Mouse (Mus musculus): Measurements from ENCODE around the gene Mgrn1.

The Mgrn1 gene

DNA sequence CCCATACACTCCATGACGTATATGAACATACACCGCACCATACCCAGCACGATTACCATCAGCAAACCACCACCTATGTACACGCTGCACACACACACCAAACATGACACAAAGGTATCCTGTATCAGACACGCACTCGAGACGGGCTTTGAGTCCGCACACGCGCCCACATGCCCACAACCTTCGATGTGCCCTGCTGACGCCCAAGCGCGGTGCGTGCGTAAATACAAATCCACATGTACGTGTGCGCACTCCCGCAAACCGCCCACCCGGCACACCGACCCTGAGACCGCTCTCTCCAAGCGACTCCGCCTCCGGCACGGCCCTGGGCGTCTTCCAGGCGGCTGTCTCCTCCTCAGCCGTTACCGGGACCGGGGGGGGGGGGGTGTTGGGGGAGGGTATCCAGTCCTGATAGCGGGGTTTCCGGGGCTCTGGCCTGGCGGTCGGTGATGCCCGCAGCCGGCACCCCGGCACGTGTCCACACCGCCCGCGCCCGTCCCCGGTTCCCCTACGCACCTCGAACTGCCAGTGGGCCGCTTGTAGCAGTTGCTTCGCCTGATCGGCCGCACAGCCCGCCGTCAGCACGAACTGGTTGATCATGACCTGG lies 6.8 kb upstream of the Mgrn1 start:
- DNase-seq = peak; percentile 75

DNA sequence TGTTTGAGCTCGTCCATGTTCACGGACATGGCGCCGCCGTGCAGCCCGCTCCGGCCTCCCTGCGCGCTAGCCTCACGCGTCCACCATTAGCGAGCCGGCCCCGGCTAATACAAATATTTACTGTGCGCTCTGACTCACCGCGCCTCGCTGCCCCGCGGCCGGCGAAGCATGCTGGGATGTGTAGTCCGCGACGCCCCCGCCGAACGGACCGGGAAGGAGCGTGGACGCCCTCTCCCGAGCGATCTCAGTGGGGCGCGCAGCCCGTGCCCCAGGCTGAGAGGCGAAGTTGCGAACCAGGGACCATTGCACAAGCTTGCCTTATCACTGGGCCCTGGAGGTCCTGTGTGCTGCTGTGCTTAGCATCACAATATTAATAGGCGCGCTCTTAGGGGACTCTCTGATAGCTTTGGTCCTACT lies 6.3 kb upstream of the Mgrn1 start:
- DNase-seq = peak; percentile 92

DNA sequence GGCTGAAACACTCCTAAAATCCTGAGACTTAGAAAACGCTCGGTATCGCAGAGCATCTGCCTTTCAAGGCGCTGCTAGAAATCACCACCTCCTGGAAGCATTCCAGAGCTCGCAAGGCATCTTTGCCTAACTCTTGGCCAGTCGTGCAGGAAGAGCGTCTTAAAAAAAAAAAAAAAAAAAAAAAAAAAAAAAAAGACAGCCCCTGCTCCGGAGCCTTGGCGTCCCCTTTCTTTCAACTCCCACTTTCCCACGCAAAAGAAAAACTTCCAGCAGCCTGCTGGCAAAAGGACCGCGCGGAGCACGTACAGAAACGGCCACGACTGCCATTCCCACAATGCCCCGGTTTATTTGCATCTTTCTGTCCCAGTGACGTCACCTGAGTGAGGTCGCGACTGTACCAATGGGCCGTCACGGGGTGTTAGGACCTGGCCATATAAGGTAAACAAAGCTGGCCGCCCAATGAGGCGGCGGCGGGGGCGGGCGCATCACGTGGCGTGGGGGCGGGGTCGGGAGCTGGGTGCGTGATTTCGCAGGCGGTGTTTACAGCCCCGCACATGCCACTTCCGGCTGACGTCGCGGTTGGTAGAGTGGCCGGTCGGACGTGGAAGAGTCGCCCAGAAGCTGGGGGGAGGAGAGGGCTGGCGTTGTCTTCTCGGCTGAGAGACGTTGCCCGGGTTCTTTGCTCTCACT lies 5.8 kb upstream of the Mgrn1 start, which contains the start of gene Ubald1:
TSS of gene Ubald1 (minus strand) at position 180 of the 690 bp plus-strand sequence.
- DNase-seq = peak; percentile 99

DNA sequence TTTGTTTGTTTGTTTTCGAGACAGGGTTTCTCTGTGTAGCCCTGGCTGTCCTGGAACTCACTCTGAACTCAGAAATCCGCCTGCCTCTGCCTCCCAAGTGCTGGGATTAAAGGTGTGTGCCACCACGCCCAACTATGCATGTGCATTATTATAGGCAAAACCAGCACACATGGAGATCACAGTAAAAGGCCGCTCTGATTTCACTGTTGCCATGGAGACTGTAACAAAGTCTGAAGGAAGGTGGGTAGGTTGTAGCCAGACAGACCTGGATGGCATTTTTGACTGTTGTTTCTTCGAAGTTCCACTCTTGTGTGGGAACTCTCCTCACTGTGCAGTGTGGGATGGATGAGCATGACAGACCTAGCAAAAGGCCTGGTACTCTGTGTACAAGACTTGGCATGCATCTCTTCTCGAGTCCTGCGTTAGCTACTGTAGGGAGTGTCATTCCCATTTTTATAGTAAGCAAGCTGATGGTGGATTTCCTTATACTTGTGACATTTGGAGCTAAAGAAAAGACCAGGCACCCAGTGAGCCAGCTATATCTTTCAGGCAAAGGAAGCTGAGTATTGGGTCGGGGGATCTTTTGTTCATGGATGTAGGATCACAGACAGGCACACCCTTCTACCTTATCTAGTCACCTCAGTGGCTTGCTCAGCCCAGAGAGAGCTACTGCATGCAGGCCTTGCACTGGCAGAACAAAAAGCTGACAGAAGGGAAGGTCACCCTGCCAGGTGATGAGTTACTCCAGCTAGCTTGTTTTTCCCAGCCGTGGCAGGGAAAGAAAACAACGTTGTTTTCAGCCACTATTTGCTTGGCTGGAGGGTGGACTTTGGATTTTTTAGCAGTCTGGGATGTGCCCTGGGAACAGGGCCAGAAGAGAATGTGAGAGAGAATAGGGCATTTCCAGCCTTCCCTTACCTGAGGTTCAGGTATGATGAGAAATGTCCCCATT lies 4.4 kb upstream of the Mgrn1 start:
- DNase-seq = peak; percentile 54

GRCm38 (mm10) chr16:4884930-4885329 lies 1.1 kb upstream of the Mgrn1 start:
- peak; percentile 60 for DNase-seq

DNA sequence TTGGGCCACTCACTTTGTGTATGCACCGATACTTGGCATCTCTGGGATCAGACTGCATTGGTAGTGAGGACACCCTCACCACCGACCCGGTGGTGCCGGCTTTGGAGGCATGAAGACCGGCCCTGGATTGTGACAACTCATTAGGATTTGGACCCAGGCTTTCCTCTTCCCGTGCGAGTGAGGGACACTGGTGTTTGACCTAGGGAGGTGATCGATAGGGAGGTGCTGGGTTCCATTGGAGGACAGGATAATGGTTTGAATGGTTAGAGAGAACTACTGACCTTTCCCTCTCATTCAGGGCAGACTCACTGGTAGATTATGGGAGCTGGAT lies 606 bp downstream of the Mgrn1 start:
- DNase-seq = no peak

DNA sequence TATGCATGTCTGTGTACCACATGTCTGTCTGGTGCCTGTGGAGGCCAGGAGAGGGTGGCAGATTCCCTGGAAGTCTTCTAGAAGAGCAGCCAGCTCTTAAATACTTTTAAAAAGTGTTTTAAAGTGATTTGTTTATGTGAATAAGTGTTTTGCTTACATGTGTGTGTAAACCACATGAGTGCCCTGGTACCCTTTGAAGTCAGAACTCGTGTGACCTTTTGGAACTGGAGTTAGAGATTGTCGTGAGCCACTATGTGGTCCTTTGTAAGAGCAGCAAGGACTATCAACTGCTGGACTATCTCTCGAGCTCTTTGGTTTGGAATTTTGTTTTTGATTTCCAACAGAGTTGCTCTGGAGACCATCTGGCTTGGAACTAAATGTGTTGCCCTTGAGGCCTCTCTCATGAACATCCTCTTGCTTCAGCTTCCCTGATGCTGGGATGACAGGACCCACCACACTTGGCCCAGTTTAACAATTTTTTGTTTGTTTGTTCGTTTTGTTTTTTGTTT lies 4.2 kb downstream of the Mgrn1 start:
- no peak for DNase-seq

DNA sequence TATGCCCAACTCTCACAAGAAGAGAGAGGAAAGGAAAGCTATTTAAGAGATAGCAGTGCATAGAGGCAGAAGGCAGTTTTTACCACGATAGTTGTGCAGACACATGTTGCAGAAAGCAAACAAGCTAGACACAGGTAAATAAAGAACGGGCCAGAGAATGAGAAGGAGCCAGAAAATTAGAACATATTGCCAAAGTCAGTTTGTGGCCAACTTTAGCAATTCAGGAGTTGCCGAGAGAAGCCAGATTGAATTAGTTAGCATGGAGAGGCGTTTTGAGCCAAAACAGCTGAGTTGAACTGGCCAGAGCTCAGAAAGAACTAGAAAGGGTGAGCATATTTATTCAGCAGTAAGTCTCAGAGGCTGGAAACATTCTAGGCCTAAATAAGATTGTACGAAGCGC lies 6.1 kb downstream of the Mgrn1 start:
- DNase-seq = no peak

DNA sequence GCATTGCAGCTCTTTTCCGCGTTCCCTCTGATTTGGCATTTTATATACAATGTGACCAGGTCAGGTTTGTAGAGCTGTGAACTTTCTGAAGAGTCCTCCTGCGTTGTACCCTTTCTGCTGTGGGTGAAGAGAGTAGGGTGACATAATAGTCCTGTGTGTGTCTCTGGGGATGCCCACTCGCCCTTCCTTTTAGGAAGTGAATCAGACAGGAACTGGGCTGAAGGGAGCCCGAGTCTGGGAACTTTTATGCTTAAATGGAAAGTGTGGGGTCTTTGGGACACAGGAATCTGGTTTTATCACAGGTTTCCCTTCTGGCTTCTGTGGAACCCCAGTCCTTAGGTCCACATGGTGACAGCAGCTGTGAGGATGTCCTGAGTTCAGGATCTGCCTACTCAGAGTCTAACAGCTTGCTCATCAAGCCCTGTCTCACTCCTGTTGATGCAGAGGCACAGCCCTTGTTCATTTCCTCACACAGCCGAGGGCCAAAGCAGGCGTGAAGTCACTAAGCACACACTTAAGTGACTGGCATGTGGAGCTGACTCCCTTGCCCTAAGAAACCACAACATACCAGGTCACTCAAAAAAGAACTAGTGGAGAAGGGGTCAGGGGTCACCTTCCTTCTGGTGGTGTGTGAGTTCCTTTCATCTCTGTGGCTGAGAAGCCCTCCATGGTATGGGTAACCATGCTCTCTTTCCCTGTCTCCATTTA lies 8.3 kb downstream of the Mgrn1 start:
- DNase-seq = no peak

DNA sequence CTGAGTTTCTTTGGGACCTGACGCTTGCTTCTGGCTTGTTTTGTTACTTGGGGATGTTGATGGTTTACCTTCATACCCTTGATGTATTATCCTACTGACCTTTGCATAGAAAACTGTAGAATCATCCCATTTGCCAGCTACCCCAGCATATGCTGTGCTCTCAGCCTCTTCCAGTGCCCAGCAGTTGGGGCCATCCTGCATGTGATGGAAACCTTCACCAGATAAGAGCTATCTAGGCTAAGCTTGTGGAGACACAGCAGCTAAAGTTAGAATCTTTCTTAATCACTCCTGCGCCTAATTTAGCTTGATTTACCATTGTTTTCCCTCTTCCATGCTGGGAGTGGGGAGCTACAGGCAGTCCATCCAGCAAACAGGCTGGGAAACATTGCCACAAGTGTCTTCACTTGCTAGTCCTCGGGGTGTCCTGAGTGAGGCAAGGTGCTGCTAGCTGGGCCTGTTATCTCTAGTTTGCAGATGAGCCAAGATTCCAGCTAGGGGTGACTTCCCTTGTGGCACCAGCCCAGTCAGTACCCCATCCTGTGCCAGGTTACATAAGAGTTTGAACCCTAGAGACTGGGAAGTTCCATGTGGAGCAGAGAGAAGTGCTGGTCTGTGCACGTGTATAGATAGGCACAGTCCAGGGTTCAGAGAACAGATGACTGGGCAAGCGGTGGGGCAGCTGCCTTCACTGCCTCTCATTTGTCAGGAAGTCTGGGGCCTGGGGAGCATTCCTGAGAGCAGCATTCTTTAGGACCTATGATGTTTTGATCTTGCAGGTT lies 10.4 kb downstream of the Mgrn1 start:
- peak; percentile 70 for DNase-seq

DNA sequence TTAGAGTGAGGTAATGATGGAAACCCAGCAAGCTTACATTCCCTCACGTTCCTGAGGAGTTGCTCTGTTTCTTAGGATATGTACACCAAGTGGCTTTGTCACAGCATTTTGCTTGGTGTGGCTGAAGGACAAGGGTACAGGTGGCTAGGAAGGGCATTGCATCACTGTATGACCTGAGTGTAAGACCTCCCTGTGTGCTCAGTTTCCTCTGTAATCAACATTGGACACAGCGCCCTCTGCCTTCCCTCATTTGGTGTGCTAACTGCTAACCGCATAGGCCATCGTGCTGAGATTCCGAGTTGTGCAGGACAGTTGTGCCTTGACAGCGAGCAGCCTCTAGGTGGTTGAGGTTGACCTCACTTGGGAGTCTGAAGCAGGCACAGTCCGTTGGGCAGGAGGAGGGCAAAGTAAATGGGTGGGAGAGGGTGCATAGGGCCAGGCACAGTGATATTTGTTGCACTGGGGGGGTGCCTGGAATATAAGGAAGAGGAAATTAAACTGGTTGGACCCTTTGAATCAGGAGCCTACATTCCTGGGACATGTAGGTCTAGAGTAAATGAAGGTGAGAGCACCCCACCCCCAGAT lies 11.2 kb downstream of the Mgrn1 start:
- no peak for DNase-seq

GRCm38 (mm10) chr16:4898881-4899280 lies 12.8 kb downstream of the Mgrn1 start:
- no peak for DNase-seq

GRCm38 (mm10) chr16:4899711-4900110 lies 13.7 kb downstream of the Mgrn1 start:
- no peak for DNase-seq

DNA sequence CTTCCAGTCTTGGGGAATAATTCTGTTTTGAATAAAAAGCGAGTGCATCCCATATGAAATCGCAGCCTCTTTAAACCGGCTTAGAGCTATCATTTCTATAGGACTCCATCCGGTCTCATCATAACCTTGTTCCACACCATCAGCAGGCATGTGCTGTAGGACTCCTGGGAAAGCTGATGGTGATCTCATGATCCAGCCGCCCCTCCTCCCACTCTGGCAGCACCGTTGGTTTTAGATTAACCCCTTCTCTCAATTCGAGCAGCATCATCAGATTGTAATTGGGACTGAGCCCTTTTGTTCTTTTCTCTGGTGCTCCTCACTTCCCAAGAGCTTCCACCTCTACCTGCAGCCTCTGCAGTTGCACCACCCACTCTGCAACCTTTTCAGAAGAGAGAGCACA lies 15.1 kb downstream of the Mgrn1 start:
- no peak for DNase-seq

DNA sequence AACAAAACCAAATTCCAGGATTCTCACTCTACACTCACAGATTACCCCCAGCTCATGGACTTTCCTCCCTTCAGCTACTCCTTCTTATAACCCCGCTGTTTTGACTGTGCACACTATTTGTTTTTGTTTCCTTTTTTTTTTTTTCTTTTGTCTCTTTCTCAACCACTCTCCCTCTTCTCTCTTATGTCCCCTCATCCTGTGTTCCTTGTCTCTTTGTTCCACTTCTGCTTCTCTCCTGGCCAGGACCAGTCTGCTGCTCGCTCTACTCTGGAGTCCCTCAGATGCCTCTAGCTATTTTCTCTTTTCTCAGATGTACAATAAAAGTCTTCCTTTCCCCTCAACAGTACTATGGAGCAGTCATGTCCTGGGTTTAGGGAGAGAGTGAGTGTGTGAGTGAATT lies 16.3 kb downstream of the Mgrn1 start:
- DNase-seq = no peak

GRCm38 (mm10) chr16:4903491-4904102 lies 17.5 kb downstream of the Mgrn1 start:
- DNase-seq = no peak

- no peak for DNase-seq
These were observed 18.8 kb downstream of the Mgrn1 start for GRCm38 (mm10) chr16:4904878-4905277.

DNA sequence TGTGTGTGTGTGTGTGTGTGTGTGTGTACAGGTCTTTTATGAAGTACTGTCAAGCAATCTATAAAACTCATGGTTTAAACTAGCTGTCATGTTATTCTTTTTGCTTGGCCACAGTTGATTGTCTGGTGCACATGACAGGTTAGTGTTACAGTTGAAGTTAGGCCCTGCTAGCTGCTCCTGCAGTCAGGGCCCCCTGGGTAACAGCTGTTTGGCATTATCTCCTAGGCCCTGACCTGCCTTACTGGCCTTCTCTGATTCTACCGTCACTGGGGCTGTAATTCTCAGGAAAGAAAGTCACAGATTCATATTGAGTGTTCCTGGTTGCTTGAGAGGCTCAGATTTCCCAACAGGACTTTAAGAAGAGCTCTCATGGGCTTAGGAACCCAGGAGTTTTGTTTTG lies 19.5 kb downstream of the Mgrn1 start:
- DNase-seq = no peak

DNA sequence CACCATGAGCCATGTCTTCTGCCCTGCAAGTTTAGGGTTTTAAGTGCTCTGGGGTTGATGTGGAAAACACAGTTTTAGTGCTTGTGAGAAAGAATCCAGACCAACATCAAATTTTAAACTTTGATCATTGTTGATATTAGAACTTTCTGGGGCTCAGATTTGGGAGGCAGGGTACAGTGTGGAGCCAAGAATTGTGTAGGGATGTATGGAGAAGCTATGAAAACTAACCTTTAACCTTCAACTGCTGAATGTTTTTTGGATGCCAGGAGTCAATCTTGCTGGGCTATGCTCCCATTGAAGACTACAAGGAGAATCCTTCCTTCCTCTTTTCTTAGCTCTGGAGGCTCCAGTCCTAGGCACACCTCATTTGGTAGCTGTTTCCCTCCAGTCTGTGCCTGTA lies 20.5 kb downstream of the Mgrn1 start:
- DNase-seq = no peak

DNA sequence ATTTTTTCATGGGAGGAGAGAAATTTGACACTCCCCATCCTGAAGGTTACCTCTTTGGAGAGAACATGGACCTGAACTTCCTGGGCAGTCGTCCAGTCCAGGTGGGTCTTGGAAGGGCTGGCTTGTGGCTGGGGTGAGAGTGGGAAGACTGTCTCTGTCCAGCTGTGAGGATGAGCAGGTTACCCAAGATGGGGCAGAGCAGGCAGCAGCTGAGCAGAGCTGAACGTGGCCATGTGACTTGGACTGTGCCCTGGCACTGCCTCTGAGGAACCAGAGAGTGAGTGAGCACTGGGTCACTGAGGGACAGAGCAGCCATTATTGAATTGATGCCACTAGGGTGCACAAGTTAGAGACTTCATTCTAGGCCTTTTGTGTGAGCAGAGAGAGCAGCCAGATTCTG lies 21.3 kb downstream of the Mgrn1 start:
- DNase-seq = no peak

DNA sequence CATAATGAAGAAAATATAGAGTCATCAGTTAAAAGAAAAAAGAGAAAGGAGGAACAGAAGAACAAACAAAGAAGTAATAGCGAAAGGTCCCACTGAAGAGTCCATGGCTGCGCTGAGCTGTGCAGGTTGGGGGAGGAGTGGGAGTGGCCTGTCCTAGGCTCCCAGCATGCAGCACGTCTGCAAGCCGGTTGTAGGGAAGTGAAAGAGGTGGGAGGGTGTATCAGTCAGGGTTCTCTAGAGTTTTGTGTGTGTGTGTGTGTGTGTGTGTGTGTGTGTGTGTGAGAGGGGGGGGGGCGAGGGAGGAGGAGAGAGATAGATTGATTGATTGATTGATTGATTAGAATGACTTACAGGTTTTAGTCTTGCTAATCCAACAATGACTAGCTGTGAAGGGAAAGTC lies 21.9 kb downstream of the Mgrn1 start:
- no peak for DNase-seq
